Mouse (Mus musculus) bone marrow, adult 2 months (tissue): Measurements from ENCODE around the gene Ramac. TPM values are rescaled to one million over a fixed set of nuclear protein-coding genes. Genes with fewer than 3 reads are reported as not detected.

ENCODE experiments used
- H3K27ac ChIP-seq: fragments of 200-500 bp; 2 replicates; pipeline ENCODE4 v1.5.1; 2012; ENCODE audit warnings: low read depth, mild to moderate bottlenecking, control low read depth, inconsistent platforms, low read length; ENCODE audit not compliant: control insufficient read depth, poor library complexity, insufficient read depth
- H3K4me1 ChIP-seq: fragments of 200-500 bp; 2 replicates; pipeline ENCODE4 v1.6.1; 2011; ENCODE audit warnings: low read length; ENCODE audit not compliant: control insufficient read depth, insufficient read depth
- H3K4me3 ChIP-seq: fragments of 200-500 bp; replicated peaks from 2 replicates; pipeline ENCODE3; 2011; ENCODE audit warnings: mild to moderate bottlenecking, low read depth, low read length, control low read depth; ENCODE audit not compliant: control insufficient read depth
- CTCF ChIP-seq: fragments of 200-500 bp; IDR thresholded peaks from 2 replicates; pipeline ENCODE4 v1.5.1; 2011; ENCODE audit warnings: low read length, control low read depth; ENCODE audit not compliant: control insufficient read depth, insufficient read depth
- POLR2A ChIP-seq: fragments of 200-500 bp; IDR thresholded peaks from 2 replicates; pipeline ENCODE4 v1.6.1; 2011; ENCODE audit warnings: low read depth, mild to moderate bottlenecking, control low read depth, low read length, borderline replicate concordance; ENCODE audit not compliant: control insufficient read depth
- WGBS: fragments of 180-500 bp; shearing (Covaris S2); methylation state at CpG from one replicate; pipeline ENCODE4 v1.1.7; 2018; 5-methylcytosine and 5-hydroxymethylcytosine counted together
- polyA plus RNA-seq: library from polyadenylated mRNA; stranded (reverse); fragments of >200 nt; gene quantifications from 2 replicates; pipeline ENCODE4 v1.2.4, GENCODE M21; 2011; ENCODE audit warnings: low replicate concordance; ENCODE audit not compliant: missing spikeins, insufficient read depth, insufficient read length

Ramac gene
- polyA plus RNA-seq: 13.7 and 20.9 TPM in 2 replicates

GRCm38 (mm10) chr7:81762180-81763109 is at the start of gene Ramac:
Ramac (plus strand) TSS chr7:81762925.
- Histone ChIP-seq H3K4me3 (peak within 1 kb of the TSS; percentile 100), H3K27ac (peak within 1 kb of the TSS; percentile 85), H3K4me1 (peaks cover 3% of the 10 kb centered on the region)
- WGBS: under 1% methylated on average over 56 of the region's 56 CpGs
- peak; percentile 67; the same call in 1 of the 2 replicates for TF ChIP-seq POLR2A
- TF ChIP-seq CTCF: no peak

- no peak overlapping the region for H3K27ac ChIP-seq
- TF ChIP-seq POLR2A (no peak), CTCF (no peak)
- no peak overlapping the region for H3K4me3 ChIP-seq
- no peaks in the 10 kb centered on the region for H3K4me1 ChIP-seq
- 83% methylated on average over 1 of the region's 1 CpGs for WGBS
Observed at GRCm38 (mm10) chr7:81718657-81719056, 44.1 kb upstream of the Ramac start.

GRCm38 (mm10) chr7:81719216-81719661 is 43.5 kb upstream of the Ramac start:
- TF ChIP-seq CTCF (no peak), POLR2A (no peak)
- Histone ChIP-seq H3K4me1 (no peaks in the 10 kb centered on the region), H3K27ac (no peak overlapping the region), H3K4me3 (no peak overlapping the region)
- WGBS: 77% methylated on average over 1 of the region's 1 CpGs

GRCm38 (mm10) chr7:81721271-81721670 is 41.5 kb upstream of the Ramac start:
- Histone ChIP-seq H3K4me1 (no peaks in the 10 kb centered on the region), H3K27ac (no peak overlapping the region), H3K4me3 (no peak overlapping the region)
- WGBS: 77% methylated on average over 5 of the region's 5 CpGs
- TF ChIP-seq CTCF (no peak), POLR2A (no peak)

GRCm38 (mm10) chr7:81723851-81724250 is 38.9 kb upstream of the Ramac start:
- H3K27ac ChIP-seq: no peak overlapping the region
- TF ChIP-seq POLR2A: no peak
- TF ChIP-seq CTCF: no peak
- no peaks in the 10 kb centered on the region for H3K4me1 ChIP-seq
- WGBS: 85% methylated on average over 10 of the region's 10 CpGs
- no peak overlapping the region for H3K4me3 ChIP-seq

GRCm38 (mm10) chr7:81725986-81726727 is 36.6 kb upstream of the Ramac start:
- TF ChIP-seq POLR2A: no peak
- TF ChIP-seq CTCF: no peak
- WGBS: 11% methylated on average over 18 of the region's 18 CpGs
- H3K4me1 ChIP-seq: no peaks in the 10 kb centered on the region
- no peak overlapping the region for H3K4me3 ChIP-seq
- H3K27ac ChIP-seq: no peak overlapping the region

- H3K4me1 ChIP-seq: no peaks in the 10 kb centered on the region
- H3K4me3 ChIP-seq: no peak overlapping the region
- 59% methylated on average over 2 of the region's 2 CpGs for WGBS
- TF ChIP-seq CTCF (no peak), POLR2A (no peak)
- no peak overlapping the region for H3K27ac ChIP-seq
Observed at GRCm38 (mm10) chr7:81726728-81727005, 36.1 kb upstream of the Ramac start.

- no peak for TF ChIP-seq CTCF
- TF ChIP-seq POLR2A: no peak
- Histone ChIP-seq H3K4me3 (no peak overlapping the region), H3K27ac (no peak overlapping the region), H3K4me1 (no peaks in the 10 kb centered on the region)
- 57% methylated on average over 9 of the region's 9 CpGs for WGBS
Observed at GRCm38 (mm10) chr7:81727716-81728115, 35.0 kb upstream of the Ramac start.
